Mouse (Mus musculus) megakaryocyte, embryonic 14.5 days (primary cell): Measurements from ENCODE around the gene Pdia4.

Experiments used
- FLI1 ChIP-seq: IDR thresholded peaks from 2 replicates; pipeline ENCODE4 v1.6.1; 2012; ENCODE audit warnings: low read length, inconsistent platforms, mixed read lengths
- GATA1 ChIP-seq: IDR thresholded peaks from 3 replicates; pipeline ENCODE4 v1.6.1; 2012; ENCODE audit warnings: mixed read lengths, low read length, inconsistent platforms, borderline replicate concordance

GRCm38 (mm10) chr6:47841077-47841476 is 27.8 kb upstream of the Pdia4 start:
- TF ChIP-seq FLI1, result no peak
- no peak for TF ChIP-seq GATA1
